Mouse (Mus musculus) kidney, adult 11 months (tissue): ENCODE measurements around the gene Flywch1.

Experiments used
- DNase-seq: peaks from one replicate; pipeline ENCODE4 v3.0.0; 2022

The Flywch1 gene

GRCm38 (mm10) chr17:23771284-23772218, at the start of gene Flywch1:
Gene Flywch1, minus strand, starts transcription at chr17:23771602.
- peak; percentile 99 for DNase-seq

- DNase-seq: no peak
Observed at GRCm38 (mm10) chr17:23820731-23821130, 49.3 kb upstream of the Flywch1 start.

- DNase-seq: no peak
Observed at GRCm38 (mm10) chr17:23819235-23819634, 47.8 kb upstream of the Flywch1 start.

GRCm38 (mm10) chr17:23818579-23818978, 47.2 kb upstream of the Flywch1 start:
- no peak for DNase-seq

- no peak for DNase-seq
Observed at GRCm38 (mm10) chr17:23815641-23816040, 44.2 kb upstream of the Flywch1 start.

GRCm38 (mm10) chr17:23807918-23808317, 36.5 kb upstream of the Flywch1 start:
- no peak for DNase-seq

GRCm38 (mm10) chr17:23806867-23807266, 35.5 kb upstream of the Flywch1 start:
- peak; percentile 51 for DNase-seq

- DNase-seq: no peak
Observed at GRCm38 (mm10) chr17:23804426-23805085, 33.2 kb upstream of the Flywch1 start.

- DNase-seq: no peak
Observed at GRCm38 (mm10) chr17:23803366-23804041, 32.1 kb upstream of the Flywch1 start.

GRCm38 (mm10) chr17:23802746-23803365, 31.5 kb upstream of the Flywch1 start:
- peak; percentile 99 for DNase-seq

GRCm38 (mm10) chr17:23801627-23802026, 30.2 kb upstream of the Flywch1 start:
- DNase-seq: no peak

- DNase-seq: no peak
Observed at GRCm38 (mm10) chr17:23797316-23797715, 25.9 kb upstream of the Flywch1 start.

GRCm38 (mm10) chr17:23795323-23795722, 23.9 kb upstream of the Flywch1 start:
- DNase-seq: no peak

- no peak for DNase-seq
Observed at GRCm38 (mm10) chr17:23791079-23791357, 19.6 kb upstream of the Flywch1 start.

- peak; percentile 40 for DNase-seq
Observed at GRCm38 (mm10) chr17:23790269-23791078, 19.1 kb upstream of the Flywch1 start, which contains the start of gene Srrm2. Gene Srrm2, plus strand, starts transcription at chr17:23790532.

- DNase-seq: no peak
Observed at GRCm38 (mm10) chr17:23789749-23790268, 18.4 kb upstream of the Flywch1 start.

- DNase-seq: no peak
Observed at GRCm38 (mm10) chr17:23788973-23789372, 17.6 kb upstream of the Flywch1 start.

GRCm38 (mm10) chr17:23786510-23786931, 15.1 kb upstream of the Flywch1 start:
- DNase-seq: no peak

GRCm38 (mm10) chr17:23785561-23786471, 14.4 kb upstream of the Flywch1 start, which contains the start of gene Flywch2:
Gene Flywch2, minus strand, starts transcription at chr17:23786081.
- peak; percentile 87 for DNase-seq

- DNase-seq: no peak
Observed at GRCm38 (mm10) chr17:23783352-23783751, 11.9 kb upstream of the Flywch1 start.

GRCm38 (mm10) chr17:23778447-23778846, 7.0 kb upstream of the Flywch1 start:
- DNase-seq: no peak
